Mouse (Mus musculus): ENCODE measurements around the gene Pde6g.
A peak's percentile ranks its signal among the peaks of the same experiment; 100 is the strongest.

Pde6g gene

GRCm38 (mm10) chr11:120457370-120457769 lies 4.1 kb upstream of the Pde6g start:
- no peak for DNase-seq (ENCODE audit: low read depth, low spot score)
- no peaks in the 10 kb centered on the region for H3K27me3 ChIP-seq (ENCODE audit: control insufficient read depth, insufficient read depth, low read length, poor library complexity, severe bottlenecking)

GRCm38 (mm10) chr11:120455413-120455812 lies 2.1 kb upstream of the Pde6g start:
- Histone ChIP-seq H3K36me3 (ENCODE audit: control insufficient read depth, insufficient read depth, low read length, poor library complexity, severe bottlenecking) (no peaks in the 10 kb centered on the region), H3K27me3 (ENCODE audit: control insufficient read depth, insufficient read depth, low read length, poor library complexity, severe bottlenecking) (no peaks in the 10 kb centered on the region)
- no peak for DNase-seq (ENCODE audit: low read depth, low spot score)

More at GRCm38 (mm10) chr11:120457370-120457769, 4.1 kb upstream of the Pde6g start:
- peaks cover 2% of the 10 kb centered on the region for H3K36me3 ChIP-seq (ENCODE audit: control insufficient read depth, insufficient read depth, low read length, poor library complexity, severe bottlenecking)

- Histone ChIP-seq H3K27me3 (ENCODE audit: control insufficient read depth, insufficient read depth, low read length, poor library complexity, severe bottlenecking) (no peaks in the 10 kb centered on the region), H3K36me3 (ENCODE audit: control insufficient read depth, insufficient read depth, low read length, poor library complexity, severe bottlenecking) (no peaks in the 10 kb centered on the region)
- no peak for DNase-seq (ENCODE audit: low read depth, low spot score)
Observed at GRCm38 (mm10) chr11:120454965-120455364, 1.7 kb upstream of the Pde6g start.

GRCm38 (mm10) chr11:120452246-120452645 lies 1.1 kb downstream of the Pde6g start:
- no peaks in the 10 kb centered on the region for H3K27me3 ChIP-seq (ENCODE audit: control insufficient read depth, insufficient read depth, low read length, poor library complexity, severe bottlenecking)
- no peak for DNase-seq (ENCODE audit: low read depth, low spot score)

GRCm38 (mm10) chr11:120447179-120447578 lies 6.1 kb downstream of the Pde6g start:
- no peak for DNase-seq (ENCODE audit: low read depth, low spot score)
- Histone ChIP-seq H3K36me3 (ENCODE audit: control insufficient read depth, insufficient read depth, low read length, poor library complexity, severe bottlenecking) (no peaks in the 10 kb centered on the region), H3K27me3 (ENCODE audit: control insufficient read depth, insufficient read depth, low read length, poor library complexity, severe bottlenecking) (no peaks in the 10 kb centered on the region)

More at GRCm38 (mm10) chr11:120452246-120452645, 1.1 kb downstream of the Pde6g start:
- H3K36me3 ChIP-seq (ENCODE audit: control insufficient read depth, insufficient read depth, low read length, poor library complexity, severe bottlenecking): no peaks in the 10 kb centered on the region

GRCm38 (mm10) chr11:120445475-120445874 lies 7.8 kb downstream of the Pde6g start:
- no peaks in the 10 kb centered on the region for H3K27me3 ChIP-seq (ENCODE audit: control insufficient read depth, insufficient read depth, low read length, poor library complexity, severe bottlenecking)
- no peaks in the 10 kb centered on the region for H3K36me3 ChIP-seq (ENCODE audit: control insufficient read depth, insufficient read depth, low read length, poor library complexity, severe bottlenecking)
- DNase-seq (ENCODE audit: low read depth, low spot score): no peak

GRCm38 (mm10) chr11:120444106-120444505 lies 9.2 kb downstream of the Pde6g start:
- H3K27me3 ChIP-seq (ENCODE audit: control insufficient read depth, insufficient read depth, low read length, poor library complexity, severe bottlenecking): no peaks in the 10 kb centered on the region
- no peaks in the 10 kb centered on the region for H3K36me3 ChIP-seq (ENCODE audit: control insufficient read depth, insufficient read depth, low read length, poor library complexity, severe bottlenecking)
- DNase-seq (ENCODE audit: low read depth, low spot score): no peak

- DNase-seq (ENCODE audit: low read depth, low spot score): no peak
- Histone ChIP-seq H3K27me3 (ENCODE audit: control insufficient read depth, insufficient read depth, low read length, poor library complexity, severe bottlenecking) (no peaks in the 10 kb centered on the region), H3K36me3 (ENCODE audit: control insufficient read depth, insufficient read depth, low read length, poor library complexity, severe bottlenecking) (no peaks in the 10 kb centered on the region)
Observed at GRCm38 (mm10) chr11:120442765-120443280, 10.5 kb downstream of the Pde6g start.

GRCm38 (mm10) chr11:120442344-120442743 lies 11.0 kb downstream of the Pde6g start, which contains the start of gene Tspan10:
Tspan10 (plus strand) TSS chr11:120442644.
- H3K36me3 ChIP-seq (ENCODE audit: control insufficient read depth, insufficient read depth, low read length, poor library complexity, severe bottlenecking): no peaks in the 10 kb centered on the region
- no peaks in the 10 kb centered on the region for H3K27me3 ChIP-seq (ENCODE audit: control insufficient read depth, insufficient read depth, low read length, poor library complexity, severe bottlenecking)
- no peak for DNase-seq (ENCODE audit: low read depth, low spot score)

GRCm38 (mm10) chr11:120437857-120438385 lies 15.4 kb downstream of the Pde6g start:
- Histone ChIP-seq H3K36me3 (ENCODE audit: control insufficient read depth, insufficient read depth, low read length, poor library complexity, severe bottlenecking) (no peaks in the 10 kb centered on the region), H3K27me3 (ENCODE audit: control insufficient read depth, insufficient read depth, low read length, poor library complexity, severe bottlenecking) (no peaks in the 10 kb centered on the region)
- DNase-seq (ENCODE audit: low read depth, low spot score): no peak

- peaks cover 2% of the 10 kb centered on the region; the same call in 1 of the 2 replicates for H3K36me3 ChIP-seq (ENCODE audit: control insufficient read depth, insufficient read depth, low read length, poor library complexity, severe bottlenecking)
- no peaks in the 10 kb centered on the region for H3K27me3 ChIP-seq (ENCODE audit: control insufficient read depth, insufficient read depth, low read length, poor library complexity, severe bottlenecking)
- peak; percentile 89 for DNase-seq (ENCODE audit: low read depth, low spot score)
Observed at GRCm38 (mm10) chr11:120437152-120437856, 16.0 kb downstream of the Pde6g start, which contains the start of gene Nploc4. Nploc4 (minus strand) TSS chr11:120437708.

- Histone ChIP-seq H3K27me3 (ENCODE audit: control insufficient read depth, insufficient read depth, low read length, poor library complexity, severe bottlenecking) (no peaks in the 10 kb centered on the region), H3K36me3 (ENCODE audit: control insufficient read depth, insufficient read depth, low read length, poor library complexity, severe bottlenecking) (peaks cover 13% of the 10 kb centered on the region)
- DNase-seq (ENCODE audit: low read depth, low spot score): no peak
Observed at GRCm38 (mm10) chr11:120426727-120427126, 26.6 kb downstream of the Pde6g start.

- Histone ChIP-seq H3K27me3 (ENCODE audit: control insufficient read depth, insufficient read depth, low read length, poor library complexity, severe bottlenecking) (no peaks in the 10 kb centered on the region), H3K36me3 (ENCODE audit: control insufficient read depth, insufficient read depth, low read length, poor library complexity, severe bottlenecking) (peaks cover 13% of the 10 kb centered on the region)
- DNase-seq (ENCODE audit: low read depth, low spot score): peak; percentile 73
Observed at GRCm38 (mm10) chr11:120423569-120424295, 29.6 kb downstream of the Pde6g start.

- no peak for DNase-seq (ENCODE audit: low read depth, low spot score)
- Histone ChIP-seq H3K27me3 (ENCODE audit: control insufficient read depth, insufficient read depth, low read length, poor library complexity, severe bottlenecking) (no peaks in the 10 kb centered on the region), H3K36me3 (ENCODE audit: control insufficient read depth, insufficient read depth, low read length, poor library complexity, severe bottlenecking) (peaks cover 9% of the 10 kb centered on the region)
Observed at GRCm38 (mm10) chr11:120422651-120423568, 30.4 kb downstream of the Pde6g start.
